Mouse (Mus musculus) kidney, embryonic 16.5 days (tissue): ENCODE data around the gene Hmcn2. TPM values are rescaled to one million over a fixed set of nuclear protein-coding genes. Genes with fewer than 3 reads are reported as not detected.

Source experiments
- ATAC-seq: fragments of 200-750 bp; cut with Nextera tagmentation; 2 replicates; pipeline ENCODE4 v1.8.0; 2017; ENCODE audit warnings: moderate TSS enrichment; ENCODE audit not compliant: low FRiP score, low TSS enrichment
- H3K27ac ChIP-seq: fragments of 300-500 bp; sonication (generic); 2 replicates; pipeline ENCODE4 v1.5.1; 2014; ENCODE audit warnings: low read length
- H3K27me3 ChIP-seq: fragments of 300-500 bp; sonication (generic); 2 replicates; pipeline ENCODE4 v1.6.1; 2014; ENCODE audit warnings: low read length, control low read depth, mixed read lengths; ENCODE audit not compliant: insufficient read depth
- H3K36me3 ChIP-seq: fragments of 300-500 bp; sonication (generic); 2 replicates; pipeline ENCODE4 v1.6.1; 2014; ENCODE audit warnings: low read length, control low read depth, mixed read lengths; ENCODE audit not compliant: insufficient read depth
- H3K4me1 ChIP-seq: fragments of 300-500 bp; sonication (generic); 2 replicates; pipeline ENCODE4 v1.6.1; 2014; ENCODE audit warnings: low read length, control low read depth, mixed read lengths; ENCODE audit not compliant: insufficient read depth
- H3K4me2 ChIP-seq: fragments of 300-500 bp; sonication (generic); replicated peaks from 2 replicates; pipeline ENCODE4 v1.6.1; 2014; ENCODE audit warnings: low read depth, low read length
- H3K4me3 ChIP-seq: fragments of 300-500 bp; sonication (generic); 2 replicates; pipeline ENCODE4 v1.5.1; 2014; ENCODE audit warnings: mild to moderate bottlenecking, low read length
- H3K9ac ChIP-seq: fragments of 300-500 bp; sonication (generic); replicated peaks from 2 replicates; pipeline ENCODE4 v1.6.1; 2014; ENCODE audit warnings: low read length
- H3K9me3 ChIP-seq: fragments of 300-500 bp; sonication (generic); 2 replicates; pipeline ENCODE4 v1.6.1; 2016; ENCODE audit warnings: low read length, control low read depth
- WGBS: fragments of 180-500 bp; shearing (Covaris S2); extraction: QIAGEN DNeasy Blood & Tissue Kit; methylation state at CpG from one replicate; pipeline ENCODE4 v1.1.7; 2014; 5-methylcytosine and 5-hydroxymethylcytosine counted together
- polyA plus RNA-seq: library from polyadenylated mRNA; unstranded; fragments of >200 nt; fragmentation: Nextera tagmentation; extraction: Ambion mirVana; gene quantifications from 2 replicates; pipeline ENCODE4 v1.2.1, GENCODE M21; 2015

The Hmcn2 gene
- polyA plus RNA-seq, 1 experiment from 2014 or later, result 0.34 TPM

DNA sequence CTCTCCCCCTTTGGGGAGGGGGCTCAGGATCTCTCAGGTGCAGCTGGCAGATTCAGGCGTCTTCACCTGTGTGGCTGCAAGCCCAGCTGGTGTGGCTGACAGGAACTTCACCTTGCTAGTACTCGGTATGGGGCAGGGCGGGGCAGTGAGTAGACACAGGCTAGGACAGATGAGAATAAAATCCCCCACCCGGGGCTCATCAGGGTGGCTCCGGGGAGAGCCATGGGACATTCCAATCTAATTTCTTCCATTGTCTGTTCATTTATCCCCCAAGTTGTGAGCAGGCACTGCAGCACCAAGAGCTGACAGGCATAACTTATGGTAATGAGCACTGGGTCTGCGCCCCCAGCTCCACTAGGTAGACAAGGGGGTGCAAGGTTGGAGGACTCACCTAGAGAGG, 108.4 kb downstream of the Hmcn2 start:
- Histone ChIP-seq H3K4me2 (no peak overlapping the region), H3K4me1 (no peaks in the 10 kb centered on the region), H3K27me3 (no peaks in the 10 kb centered on the region), H3K27ac (no peak overlapping the region), H3K4me3 (no peak overlapping the region), H3K9ac (no peak overlapping the region), H3K9me3 (no peaks in the 10 kb centered on the region), H3K36me3 (no peaks in the 10 kb centered on the region)
- WGBS, result 60% methylated on average over 6 of the region's 6 CpGs
- no peak for ATAC-seq

DNA sequence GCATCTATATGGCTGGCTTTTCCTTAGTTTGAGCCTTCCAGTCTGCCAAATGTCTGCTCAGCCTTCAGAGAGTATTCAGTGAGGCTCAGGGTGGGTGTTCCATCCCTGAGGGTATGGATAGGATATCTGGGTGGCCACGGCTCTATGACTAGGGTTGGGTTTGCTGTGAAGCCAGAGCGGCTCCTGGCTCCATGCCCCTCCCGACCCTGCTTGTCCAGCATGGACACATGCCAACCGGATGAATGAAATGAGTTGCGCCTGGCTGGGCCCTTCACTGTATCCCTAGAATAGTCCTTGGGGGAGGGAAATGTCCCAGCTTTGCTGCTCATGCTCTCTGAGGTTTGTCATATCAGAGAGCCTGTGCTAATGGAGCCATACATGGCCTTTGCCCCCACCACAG, 117.3 kb downstream of the Hmcn2 start:
- no peaks in the 10 kb centered on the region for H3K36me3 ChIP-seq
- no peak overlapping the region for H3K4me3 ChIP-seq
- no peak overlapping the region for H3K27ac ChIP-seq
- ATAC-seq, result no peak
- no peak overlapping the region for H3K4me2 ChIP-seq
- H3K9me3 ChIP-seq, result no peaks in the 10 kb centered on the region
- no peaks in the 10 kb centered on the region for H3K4me1 ChIP-seq
- H3K9ac ChIP-seq, result no peak overlapping the region
- 0 out of 2 replicates have a peak, but pooled peaks cover 2% of the 10 kb centered on the region for H3K27me3 ChIP-seq
- 78% methylated on average over 5 of the region's 5 CpGs for WGBS

DNA sequence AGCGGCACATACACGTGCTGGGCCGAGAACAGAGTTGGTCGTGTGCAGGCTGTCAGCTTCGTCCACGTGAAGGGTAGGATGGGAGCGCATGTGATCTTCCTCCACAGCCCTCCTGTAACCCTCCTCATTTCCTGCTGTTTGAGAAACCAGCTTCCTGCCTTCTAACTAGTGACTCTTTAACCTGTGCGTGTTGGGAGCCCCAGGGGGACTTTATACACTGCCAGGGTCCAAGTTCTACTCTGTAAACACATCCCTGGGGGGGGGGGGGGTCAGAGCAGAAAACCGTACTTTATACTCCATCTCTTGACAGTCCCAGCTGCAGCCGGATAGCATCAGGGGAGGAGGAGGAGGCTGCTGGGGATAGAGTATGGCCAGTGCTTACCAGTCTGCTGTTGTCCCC, 120.5 kb downstream of the Hmcn2 start:
- H3K27ac ChIP-seq, result no peak overlapping the region
- H3K4me3 ChIP-seq, result no peak overlapping the region
- H3K9ac ChIP-seq, result no peak overlapping the region
- H3K36me3 ChIP-seq, result no peaks in the 10 kb centered on the region
- ATAC-seq, result peak; percentile 40
- H3K4me2 ChIP-seq, result no peak overlapping the region
- H3K27me3 ChIP-seq, result no peaks in the 10 kb centered on the region
- H3K9me3 ChIP-seq, result no peaks in the 10 kb centered on the region
- no peaks in the 10 kb centered on the region for H3K4me1 ChIP-seq
- WGBS, result 53% methylated on average over 10 of the region's 10 CpGs

- Histone ChIP-seq H3K4me1 (no peaks in the 10 kb centered on the region), H3K4me2 (no peak overlapping the region), H3K4me3 (no peak overlapping the region), H3K36me3 (no peaks in the 10 kb centered on the region), H3K9ac (no peak overlapping the region), H3K27ac (no peak overlapping the region), H3K9me3 (no peaks in the 10 kb centered on the region), H3K27me3 (no peaks in the 10 kb centered on the region)
- ATAC-seq, result no peak
- WGBS, result 42% methylated on average over 6 of the region's 6 CpGs
Measured at GRCm38 (mm10) chr2:31435567-31435966, 121.4 kb downstream of the Hmcn2 start.

- H3K27me3 ChIP-seq, result no peaks in the 10 kb centered on the region
- no peak overlapping the region for H3K4me2 ChIP-seq
- H3K4me1 ChIP-seq, result no peaks in the 10 kb centered on the region
- H3K4me3 ChIP-seq, result no peak overlapping the region
- H3K9me3 ChIP-seq, result no peaks in the 10 kb centered on the region
- no peaks in the 10 kb centered on the region for H3K36me3 ChIP-seq
- no peak for ATAC-seq
- no peak overlapping the region for H3K27ac ChIP-seq
- WGBS, result 53% methylated on average over 14 of the region's 14 CpGs
- H3K9ac ChIP-seq, result no peak overlapping the region
Measured at GRCm38 (mm10) chr2:31437480-31438245, 123.4 kb downstream of the Hmcn2 start.

DNA sequence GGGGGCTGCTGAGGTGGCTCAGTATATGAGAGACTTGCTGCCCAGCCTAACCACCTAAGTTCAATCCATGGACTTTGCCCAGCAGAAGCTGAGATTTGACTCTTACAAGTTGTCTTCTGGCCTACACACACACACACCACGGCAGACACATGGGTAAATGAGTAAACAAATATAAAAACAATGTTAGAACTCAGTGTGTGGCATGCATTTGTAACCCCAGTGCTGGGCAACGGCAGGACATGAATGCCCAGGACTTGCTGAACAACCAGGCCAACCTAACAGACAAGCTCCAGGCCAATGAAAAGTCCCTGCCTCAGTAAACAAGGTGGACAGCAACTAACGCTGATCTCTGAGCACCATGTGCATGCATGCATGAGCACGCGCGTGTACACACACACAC, 125.4 kb downstream of the Hmcn2 start:
- Histone ChIP-seq H3K4me1 (no peaks in the 10 kb centered on the region), H3K9me3 (no peaks in the 10 kb centered on the region), H3K9ac (no peak overlapping the region), H3K27me3 (no peaks in the 10 kb centered on the region), H3K4me2 (no peak overlapping the region), H3K36me3 (no peaks in the 10 kb centered on the region), H3K4me3 (no peak overlapping the region), H3K27ac (peak overlapping the region; percentile 73)
- ATAC-seq, result peak; percentile 37; the same call in 1 of the 2 replicates
- WGBS, result 84% methylated on average over 6 of the region's 6 CpGs

- WGBS, result 49% methylated on average over 11 of the region's 11 CpGs
- no peaks in the 10 kb centered on the region for H3K27me3 ChIP-seq
- no peak overlapping the region for H3K27ac ChIP-seq
- H3K9me3 ChIP-seq, result no peaks in the 10 kb centered on the region
- H3K4me3 ChIP-seq, result no peak overlapping the region
- H3K4me1 ChIP-seq, result no peaks in the 10 kb centered on the region
- H3K4me2 ChIP-seq, result no peak overlapping the region; the same call in 1 of the 2 replicates
- no peaks in the 10 kb centered on the region for H3K36me3 ChIP-seq
- peak; percentile 58 for ATAC-seq
- H3K9ac ChIP-seq, result 0 out of 2 replicates have a peak overlapping the region, but pooled peaks have one; percentile 10
Measured at GRCm38 (mm10) chr2:31442480-31443160, 128.4 kb downstream of the Hmcn2 start.

GRCm38 (mm10) chr2:31446036-31446435, 131.8 kb downstream of the Hmcn2 start:
- Histone ChIP-seq H3K4me1 (no peaks in the 10 kb centered on the region), H3K4me3 (no peak overlapping the region), H3K27ac (no peak overlapping the region), H3K9me3 (no peaks in the 10 kb centered on the region), H3K27me3 (no peaks in the 10 kb centered on the region), H3K9ac (no peak overlapping the region), H3K36me3 (no peaks in the 10 kb centered on the region), H3K4me2 (no peak overlapping the region)
- no peak for ATAC-seq
- 78% methylated on average over 4 of the region's 4 CpGs for WGBS

DNA sequence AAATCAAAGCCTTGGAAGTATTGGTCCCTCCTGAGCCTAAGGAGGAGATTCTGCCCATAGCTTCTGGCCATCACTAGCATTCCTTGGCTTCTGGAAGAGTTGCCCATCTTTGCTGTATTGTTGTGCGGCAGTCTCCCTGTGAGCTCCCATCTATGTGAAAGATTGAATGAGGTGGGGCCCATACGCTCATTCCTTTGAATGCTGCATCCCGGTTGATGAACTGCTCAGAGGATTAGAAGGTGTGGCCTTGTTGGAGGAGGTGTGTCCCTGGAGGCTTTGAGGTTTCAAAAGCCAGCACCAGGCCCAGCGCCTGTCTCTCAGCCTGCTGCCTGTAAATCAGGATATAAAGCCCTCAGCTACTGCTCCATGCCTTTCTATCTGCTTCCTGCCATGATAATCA, 132.2 kb downstream of the Hmcn2 start:
- Histone ChIP-seq H3K9ac (no peak overlapping the region), H3K27me3 (no peaks in the 10 kb centered on the region)
- WGBS, result 59% methylated on average over 4 of the region's 4 CpGs

DNA sequence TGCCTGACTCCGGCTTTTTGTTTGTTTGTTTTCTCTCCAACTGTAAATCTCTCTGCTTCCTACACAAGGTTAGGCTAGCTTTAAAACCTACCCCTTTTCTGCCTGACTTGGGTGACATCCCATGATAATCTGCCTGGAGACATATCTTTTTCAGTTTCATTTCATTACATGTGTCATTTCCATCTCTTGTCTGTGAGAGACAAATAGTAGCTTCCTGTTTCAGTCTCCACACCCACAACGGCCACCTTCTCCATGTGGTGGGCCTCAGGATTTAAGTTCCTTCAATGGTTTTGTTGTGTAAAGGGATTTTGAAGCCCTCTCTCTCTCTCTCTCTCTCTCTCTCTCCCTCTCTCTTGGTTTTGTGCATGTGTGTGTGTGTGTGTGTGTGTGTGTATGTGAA, 133.3 kb downstream of the Hmcn2 start:
- WGBS, result 67% methylated on average over 2 of the region's 2 CpGs
- no peak overlapping the region for H3K27ac ChIP-seq
- H3K4me2 ChIP-seq, result no peak overlapping the region
- no peak overlapping the region for H3K4me3 ChIP-seq
- H3K27me3 ChIP-seq, result no peaks in the 10 kb centered on the region
- H3K9ac ChIP-seq, result no peak overlapping the region
- no peaks in the 10 kb centered on the region for H3K36me3 ChIP-seq
- no peaks in the 10 kb centered on the region for H3K9me3 ChIP-seq
- ATAC-seq, result no peak
- H3K4me1 ChIP-seq, result 0 out of 2 replicates have a peak, but pooled peaks cover 6% of the 10 kb centered on the region

More for the DNA sequence above, 132.2 kb downstream of the Hmcn2 start:
- Histone ChIP-seq H3K4me3 (no peak overlapping the region), H3K4me1 (no peaks in the 10 kb centered on the region), H3K4me2 (no peak overlapping the region), H3K9me3 (no peaks in the 10 kb centered on the region), H3K27ac (no peak overlapping the region), H3K36me3 (no peaks in the 10 kb centered on the region)
- ATAC-seq, result no peak
